Mouse (Mus musculus) thymus, adult 2 months (tissue): ENCODE results near the gene Cstf3.

Source experiments
- CTCF ChIP-seq: fragments of 200-500 bp; IDR thresholded peaks from 2 replicates; pipeline ENCODE4 v1.5.1; 2012; ENCODE audit warnings: mild to moderate bottlenecking, control low read depth, low read length, moderate library complexity, borderline replicate concordance; ENCODE audit not compliant: control insufficient read depth, poor library complexity, insufficient read depth; ENCODE audit errors: extremely low read depth
- POLR2A ChIP-seq: fragments of 200-500 bp; IDR thresholded peaks from 2 replicates; pipeline ENCODE4 v1.6.1; 2012; ENCODE audit warnings: mild to moderate bottlenecking, low read length, control low read depth, moderate library complexity; ENCODE audit not compliant: control insufficient read depth, poor library complexity, insufficient read depth; ENCODE audit errors: extremely low read depth

- no peak for TF ChIP-seq CTCF
- TF ChIP-seq POLR2A = no peak
Measured at GRCm38 (mm10) chr2:104561986-104562532, 28.3 kb upstream of the Cstf3 start.
